Mouse (Mus musculus): ENCODE results near the gene Tsku. TPM values are rescaled to one million over a fixed set of nuclear protein-coding genes. Genes with fewer than 3 reads are reported as not detected.

The Tsku gene
- polyA plus RNA-seq, 1 experiment: not detected

DNA sequence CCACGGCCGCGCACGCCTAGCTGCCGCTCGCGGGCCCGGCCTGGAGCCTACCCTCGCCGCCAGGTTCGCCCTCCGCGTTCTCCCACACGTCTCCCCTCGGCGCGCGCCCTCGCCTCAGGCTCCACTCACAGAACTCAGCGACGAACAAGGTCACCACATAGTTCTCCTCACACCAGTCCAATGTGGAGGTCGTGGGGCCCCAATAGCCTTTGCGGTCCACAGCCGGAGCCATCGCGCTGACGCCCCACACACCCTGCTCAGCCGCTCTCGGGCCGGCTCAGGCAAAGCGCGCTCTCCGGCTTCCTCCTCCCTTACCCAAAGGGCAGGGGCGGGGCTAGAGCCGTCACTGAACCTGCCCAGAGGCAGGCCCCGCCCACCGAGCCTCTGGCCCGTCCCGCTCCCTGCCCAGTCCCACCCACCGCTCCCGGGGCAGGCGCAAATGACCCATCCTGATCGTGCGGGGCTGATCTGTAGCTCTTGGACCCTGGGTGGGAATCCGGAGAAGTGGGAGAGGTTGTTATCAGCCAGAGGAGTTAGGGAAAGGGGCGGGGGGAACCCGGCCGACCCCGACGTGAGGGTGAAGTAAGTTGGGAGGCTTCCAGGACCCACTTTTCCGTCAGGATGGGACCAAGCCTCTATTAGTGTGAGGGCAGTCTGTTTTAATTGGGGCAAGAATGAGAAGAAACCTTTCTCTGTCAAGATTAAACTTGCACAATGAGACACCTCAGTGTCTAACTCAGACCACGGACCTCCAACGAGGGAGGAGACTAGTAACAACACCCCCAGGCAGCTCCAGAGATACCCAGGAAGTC is 51.7 kb downstream of the Tsku start:
- Histone ChIP-seq H3K9me3 (ENCODE audit: control insufficient read depth, low read length) (no peaks in the 10 kb centered on the region), H3K4me3 (replicated peaks) (peak overlapping the region; percentile 98), H3K4me1 (ENCODE audit: control insufficient read depth) (peaks cover 36% of the 10 kb centered on the region), H3K36me3 (ENCODE audit: control insufficient read depth) (peaks cover 7% of the 10 kb centered on the region), H3K27me3 (ENCODE audit: control insufficient read depth) (peaks cover 22% of the 10 kb centered on the region)
- TF ChIP-seq TAL1 (IDR thresholded peaks at IDR 0.05; ENCODE audit: low read length): no peak
- TF ChIP-seq GATA1 (IDR thresholded peaks at IDR 0.05; ENCODE audit: low read length): no peak

DNA sequence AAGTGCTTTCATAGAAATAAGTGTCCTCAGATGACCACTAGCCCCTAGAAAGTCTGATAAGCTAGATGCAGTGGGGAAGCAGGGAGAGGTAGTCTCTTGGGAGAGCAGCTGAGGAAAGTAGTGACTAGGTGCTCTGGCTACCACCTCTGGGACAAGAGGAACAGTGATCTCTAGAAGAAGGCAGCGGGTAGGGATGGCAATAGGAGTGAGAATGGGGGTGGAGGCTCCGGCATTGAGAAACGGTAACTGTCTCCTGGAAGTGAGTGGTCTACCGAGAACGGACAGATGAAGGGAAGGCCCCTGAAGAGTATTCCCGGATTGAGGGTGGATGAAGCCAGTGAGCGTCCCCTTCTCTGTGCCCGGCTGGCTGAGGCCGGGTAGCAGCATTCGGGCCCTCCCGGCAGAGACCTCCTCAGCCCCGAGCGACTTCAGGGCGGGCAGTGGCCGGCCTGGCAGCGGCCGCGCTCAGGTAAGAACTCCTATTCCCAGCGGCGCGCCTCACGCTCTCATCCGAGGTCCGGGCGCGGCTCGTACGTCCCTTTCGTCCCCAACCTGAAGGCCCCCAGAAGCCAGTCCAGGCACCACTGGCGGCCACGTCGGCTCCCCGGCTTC is 52.4 kb downstream of the Tsku start:
- peaks cover 37% of the 10 kb centered on the region for H3K4me1 ChIP-seq (ENCODE audit: control insufficient read depth)
- peaks cover 16% of the 10 kb centered on the region for H3K27me3 ChIP-seq (ENCODE audit: control insufficient read depth)
- peaks cover 7% of the 10 kb centered on the region for H3K36me3 ChIP-seq (ENCODE audit: control insufficient read depth)
- no peaks in the 10 kb centered on the region for H3K9me3 ChIP-seq (ENCODE audit: control insufficient read depth, low read length)
- TF ChIP-seq GATA1 (IDR thresholded peaks at IDR 0.05; ENCODE audit: low read length) (no peak), TAL1 (IDR thresholded peaks at IDR 0.05; ENCODE audit: low read length) (no peak)
- H3K4me3 ChIP-seq (replicated peaks): peak overlapping the region; percentile 98

DNA sequence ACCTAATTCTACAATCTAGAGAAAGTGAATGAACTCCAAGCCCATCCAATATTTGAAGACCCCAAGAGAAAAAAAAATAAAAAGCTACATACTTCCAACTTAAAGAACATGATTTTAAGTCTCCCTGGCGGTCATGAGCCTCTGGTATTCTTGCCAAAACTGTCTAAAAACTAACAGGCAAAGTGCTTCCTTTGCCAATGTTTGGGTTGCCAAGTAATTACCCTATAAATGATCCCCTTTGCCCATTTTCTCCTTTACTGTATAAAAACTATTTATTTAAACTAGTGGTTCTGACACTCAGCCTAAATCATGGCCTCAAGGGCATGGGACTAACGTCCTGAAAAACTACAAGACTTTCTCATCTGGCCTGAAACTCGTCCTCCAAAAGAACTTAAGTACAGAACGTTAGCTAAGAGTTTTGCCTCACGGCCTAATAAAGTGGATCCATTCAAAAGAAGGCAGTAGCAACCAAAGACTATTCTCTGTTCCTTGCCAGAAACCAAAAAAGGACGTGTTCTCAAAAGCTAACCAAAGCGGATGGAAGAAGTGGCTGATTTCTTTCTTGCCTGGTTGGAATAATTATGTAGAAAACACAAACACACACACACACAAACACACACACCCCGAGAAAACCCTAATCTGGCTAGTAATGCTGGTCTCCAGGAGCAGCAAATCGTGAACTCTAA is 53.1 kb downstream of the Tsku start:
- Histone ChIP-seq H3K27me3 (ENCODE audit: control insufficient read depth) (peaks cover 9% of the 10 kb centered on the region), H3K9me3 (ENCODE audit: control insufficient read depth, low read length) (no peaks in the 10 kb centered on the region)

DNA sequence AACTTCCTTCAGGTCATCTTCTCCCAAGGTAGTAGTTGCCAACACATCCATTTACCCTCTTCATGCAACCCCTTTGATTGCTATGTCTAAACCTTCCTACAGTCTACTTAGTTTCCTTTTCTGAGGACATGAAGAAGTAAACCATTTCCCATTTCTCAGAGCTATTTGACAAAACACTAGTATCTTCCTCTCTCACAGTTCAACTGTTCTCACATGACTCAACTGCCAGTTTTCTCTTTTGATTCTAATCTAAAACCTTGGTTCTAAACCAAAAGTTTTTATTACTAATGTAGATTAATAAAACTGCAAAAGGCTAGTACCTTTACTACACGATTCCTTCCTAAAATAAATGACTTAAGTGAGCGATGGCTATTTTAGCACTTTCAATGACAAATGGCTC is 53.7 kb downstream of the Tsku start:
- peaks cover 7% of the 10 kb centered on the region for H3K36me3 ChIP-seq (ENCODE audit: control insufficient read depth)
- H3K4me1 ChIP-seq (ENCODE audit: control insufficient read depth): peaks cover 38% of the 10 kb centered on the region
- no peaks in the 10 kb centered on the region for H3K9me3 ChIP-seq (ENCODE audit: control insufficient read depth, low read length)
- TF ChIP-seq GATA1 (IDR thresholded peaks at IDR 0.05; ENCODE audit: low read length) (no peak), TAL1 (IDR thresholded peaks at IDR 0.05; ENCODE audit: low read length) (no peak)
- H3K4me3 ChIP-seq (replicated peaks): peak overlapping the region; percentile 98
- H3K27me3 ChIP-seq (ENCODE audit: control insufficient read depth): peaks cover 3% of the 10 kb centered on the region

More for the DNA sequence above, 53.1 kb downstream of the Tsku start:
- Histone ChIP-seq H3K4me1 (ENCODE audit: control insufficient read depth) (peaks cover 38% of the 10 kb centered on the region), H3K4me3 (replicated peaks) (peak overlapping the region; percentile 98), H3K36me3 (ENCODE audit: control insufficient read depth) (peaks cover 7% of the 10 kb centered on the region)
- TF ChIP-seq GATA1 (IDR thresholded peaks at IDR 0.05; ENCODE audit: low read length): no peak
- TF ChIP-seq TAL1 (IDR thresholded peaks at IDR 0.05; ENCODE audit: low read length): no peak

Other genes with a start within 250 kb of the Tsku start
- 0.01 and 0.11 TPM in 2 replicates for gene Myo7a, start 241.8 kb downstream of the Tsku start, polyA plus RNA-seq (2012)
- 0.37 and 0.42 TPM in 2 replicates for gene Omp, start 215.8 kb downstream of the Tsku start, polyA plus RNA-seq (2012)
- gene Capn5, start 183.1 kb downstream of the Tsku start, polyA plus RNA-seq (2012): 6.8 and 7.1 TPM in 2 replicates
- 0.02 TPM in 1 of 2 replicates, not detected in the other for gene B3gnt6, start 161.8 kb downstream of the Tsku start, polyA plus RNA-seq (2012)
- gene Acer3, start 40.1 kb downstream of the Tsku start, polyA plus RNA-seq (2012): 0.07 and 0.15 TPM in 2 replicates
- gene Gucy2d, start 79.1 kb upstream of the Tsku start, polyA plus RNA-seq (2012): not detected in 2 replicates
- 0.03 and 0.19 TPM in 2 replicates for gene Lrrc32, start 128.0 kb upstream of the Tsku start, polyA plus RNA-seq (2012)

All from erythroblast, embryonic 14.5 days (primary cell).